Mouse (Mus musculus) heart, embryonic 16.5 days (tissue): ENCODE measurements around the gene Abl2. TPM values are rescaled to one million over a fixed set of nuclear protein-coding genes. Genes with fewer than 3 reads are reported as not detected.
"Not testable (repeated sequence)": the region's sequence is repeated elsewhere in the genome, so short reads cannot be mapped to it uniquely, and the experiment has no call there.

Source experiments
- ATAC-seq: fragments of 200-750 bp; cut with Nextera tagmentation; replicated peaks from 2 replicates; pipeline ENCODE4 v1.8.0; 2017; ENCODE audit warnings: moderate number of reproducible peaks; ENCODE audit not compliant: insufficient read depth, low FRiP score; ENCODE audit errors: extremely low read depth
- H3K27ac ChIP-seq: fragments of 300-500 bp; sonication (generic); 2 replicates; pipeline ENCODE4 v1.5.1; 2014; ENCODE audit warnings: mild to moderate bottlenecking, low read length, control low read depth, moderate library complexity
- H3K27me3 ChIP-seq: fragments of 300-500 bp; sonication (generic); 2 replicates; pipeline ENCODE4 v1.6.1; 2014; ENCODE audit warnings: low read length, mixed read lengths; ENCODE audit not compliant: control insufficient read depth, insufficient read depth
- H3K36me3 ChIP-seq: fragments of 300-500 bp; sonication (generic); 2 replicates; pipeline ENCODE4 v1.6.1; 2014; ENCODE audit not compliant: control insufficient read depth, insufficient read depth
- H3K4me1 ChIP-seq: fragments of 300-500 bp; sonication (generic); 2 replicates; pipeline ENCODE4 v1.6.1; 2014; ENCODE audit warnings: low read length, mixed read lengths; ENCODE audit not compliant: control insufficient read depth, insufficient read depth
- H3K4me2 ChIP-seq: fragments of 300-500 bp; sonication (generic); 2 replicates; pipeline ENCODE4 v1.6.1; 2014; ENCODE audit warnings: low read depth, mild to moderate bottlenecking, control low read depth, low read length
- H3K4me3 ChIP-seq: fragments of 300-500 bp; sonication (generic); 2 replicates; pipeline ENCODE4 v1.5.1; 2014; ENCODE audit warnings: mild to moderate bottlenecking, control low read depth, low read length
- H3K9ac ChIP-seq: fragments of 300-500 bp; sonication (generic); 2 replicates; pipeline ENCODE4 v1.6.1; 2014; ENCODE audit warnings: low read length, control low read depth
- H3K9me3 ChIP-seq: fragments of 300-500 bp; sonication (generic); replicated peaks from 2 replicates; pipeline ENCODE4 v1.6.1; 2016; ENCODE audit warnings: low read length; ENCODE audit not compliant: control insufficient read depth
- WGBS: fragments of 180-500 bp; shearing (Covaris S2); extraction: QIAGEN DNeasy Blood & Tissue Kit; methylation state at CpG from one replicate; pipeline ENCODE4 v1.1.7; 2014; 5-methylcytosine and 5-hydroxymethylcytosine counted together
- polyA plus RNA-seq: library from polyadenylated mRNA; unstranded; fragments of >200 nt; fragmentation: Nextera tagmentation; extraction: Ambion mirVana; gene quantifications from 2 replicates; pipeline ENCODE4 v1.2.1, GENCODE M21; 2015

Abl2 gene
- polyA plus RNA-seq, 1 experiment from 2014 or later, result 2.7 TPM

DNA sequence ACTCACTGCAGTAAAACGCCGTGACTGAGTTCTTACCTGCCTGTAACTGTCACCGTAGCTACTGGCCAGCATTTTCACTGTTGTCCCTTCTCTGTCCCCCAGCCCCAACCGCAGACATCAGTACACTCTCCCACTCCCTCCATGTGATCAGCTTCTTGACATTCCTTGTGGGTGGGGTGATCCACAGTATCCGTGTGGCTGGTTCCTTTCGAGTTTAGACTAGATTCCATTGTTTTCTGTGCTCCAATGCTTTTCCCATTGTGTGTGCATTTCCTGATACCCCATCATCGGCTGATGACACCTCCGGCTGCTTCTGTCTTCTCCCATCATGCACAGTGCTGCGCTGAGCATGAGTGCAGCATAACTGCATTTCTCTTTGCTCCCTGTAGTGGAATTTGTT is 92.0 kb downstream of the Abl2 start:
- Histone ChIP-seq H3K36me3 (0 out of 2 replicates have a peak, but pooled peaks cover 3% of the 10 kb centered on the region), H3K27ac (no peak overlapping the region), H3K4me1 (peaks cover 5% of the 10 kb centered on the region; the same call in 1 of the 2 replicates), H3K4me3 (no peak overlapping the region), H3K9ac (no peak overlapping the region), H3K4me2 (no peak overlapping the region), H3K9me3 (no peaks in the 10 kb centered on the region), H3K27me3 (no peaks in the 10 kb centered on the region)
- 67% methylated on average over 9 of the region's 9 CpGs for WGBS
- no peak for ATAC-seq

DNA sequence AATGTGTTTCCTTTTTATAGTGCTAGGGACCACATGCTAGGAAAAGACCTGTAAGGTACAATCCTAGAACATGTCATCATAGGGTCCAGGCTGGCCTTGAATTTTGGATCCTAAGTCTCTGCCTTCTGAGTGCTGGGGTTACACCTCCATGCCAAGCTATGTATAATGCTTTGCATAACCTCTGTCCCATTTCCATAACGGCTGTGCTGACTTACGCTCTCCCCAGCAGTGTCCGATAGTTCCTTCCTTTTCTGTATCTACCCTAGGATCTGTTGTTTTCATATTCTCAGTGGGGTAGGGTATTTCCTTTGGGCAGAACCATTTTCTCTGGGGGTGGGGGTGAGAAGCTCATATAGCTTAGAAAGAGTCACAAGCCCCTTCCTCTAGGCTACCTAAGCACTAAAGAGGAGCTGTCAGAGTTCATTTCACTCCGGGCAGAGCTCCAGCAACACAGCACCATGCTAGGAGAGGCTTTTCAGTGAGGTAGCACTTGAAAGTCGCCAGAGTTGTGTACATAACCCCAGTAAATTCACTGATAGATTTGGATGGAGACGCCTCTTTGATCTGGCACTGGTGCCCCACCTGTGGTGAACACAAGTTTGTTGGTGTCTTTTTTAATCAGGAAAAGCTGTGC is 93.7 kb downstream of the Abl2 start:
- Histone ChIP-seq H3K9ac (no peak overlapping the region), H3K27me3 (no peaks in the 10 kb centered on the region), H3K4me1 (peaks cover 5% of the 10 kb centered on the region; the same call in 1 of the 2 replicates), H3K9me3 (no peaks in the 10 kb centered on the region), H3K4me3 (no peak overlapping the region), H3K4me2 (no peak overlapping the region), H3K27ac (0 out of 2 replicates have a peak overlapping the region, but pooled peaks have one; percentile 4), H3K36me3 (peaks cover 3% of the 10 kb centered on the region; the same call in 1 of the 2 replicates)
- WGBS, result 55% methylated on average over 6 of the region's 6 CpGs
- no peak for ATAC-seq

DNA sequence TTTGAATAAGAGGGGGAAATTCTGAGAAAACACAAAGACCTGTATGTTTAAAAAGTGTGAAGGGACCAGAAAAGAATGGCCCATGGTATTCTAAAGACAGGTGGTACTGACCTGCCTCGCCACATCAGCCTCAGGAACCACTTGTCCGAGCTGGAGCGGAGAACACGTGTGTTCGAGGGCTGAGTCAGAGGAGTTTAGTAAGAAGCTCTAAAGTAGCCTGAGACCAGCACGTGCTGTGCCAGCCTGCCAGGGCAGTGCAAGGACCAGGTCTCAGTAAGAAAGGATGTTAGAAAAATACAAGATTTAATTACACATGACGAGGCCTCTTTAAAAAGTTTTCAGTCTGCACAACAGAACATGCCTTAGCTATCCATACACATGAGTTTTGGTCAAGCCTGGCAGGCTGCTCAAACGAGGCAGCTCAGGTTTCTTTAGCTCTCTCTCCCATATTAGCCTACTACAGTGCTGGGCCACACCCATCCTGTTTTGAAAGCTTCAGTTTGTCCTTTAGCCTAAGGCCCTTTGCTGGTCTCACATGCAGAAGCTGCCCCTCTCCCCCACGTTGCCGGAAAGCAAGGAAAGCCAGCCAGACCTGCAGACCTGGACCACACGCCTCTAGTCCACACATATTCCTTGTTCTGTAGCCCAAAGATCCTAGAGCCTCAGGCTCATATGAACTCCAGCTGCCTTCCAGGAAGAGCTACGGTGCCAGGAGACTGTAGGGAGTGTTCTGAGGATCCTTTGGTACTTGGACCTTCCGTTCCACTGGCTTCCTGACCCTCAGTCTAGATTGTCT is 96.3 kb downstream of the Abl2 start:
- ATAC-seq, result no peak
- 70% methylated on average over 13 of the region's 13 CpGs for WGBS
- H3K27ac ChIP-seq, result peak overlapping the region; percentile 58

DNA sequence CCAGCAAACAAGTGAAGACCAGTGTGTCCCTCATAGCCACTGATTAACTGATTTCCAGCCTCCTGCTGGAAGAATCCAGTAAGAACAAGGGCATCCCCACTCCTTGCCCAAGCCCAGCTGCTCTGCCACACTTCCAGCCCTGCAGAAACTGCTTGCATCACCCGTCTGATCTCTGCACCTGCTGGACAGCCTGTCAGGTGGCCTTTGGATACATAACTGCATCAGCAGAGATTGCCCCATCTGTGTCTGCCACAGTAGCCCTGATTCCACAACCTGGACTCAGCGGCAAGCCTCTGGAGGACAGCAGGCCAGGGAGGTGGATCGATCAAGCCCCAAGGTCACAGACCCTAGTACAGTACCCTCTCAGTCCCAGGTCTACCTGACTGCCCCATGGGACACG is 98.9 kb downstream of the Abl2 start:
- Histone ChIP-seq H3K27me3 (no peaks in the 10 kb centered on the region), H3K9me3 (no peaks in the 10 kb centered on the region), H3K9ac (no peak overlapping the region), H3K4me3 (no peak overlapping the region), H3K4me2 (no peak overlapping the region), H3K36me3 (peaks cover 3% of the 10 kb centered on the region; the same call in 1 of the 2 replicates), H3K4me1 (no peaks in the 10 kb centered on the region; the same call in 1 of the 2 replicates), H3K27ac (no peak overlapping the region)
- ATAC-seq, result no peak
- WGBS, result 81% methylated on average over 4 of the region's 4 CpGs

More for the DNA sequence above, 96.3 kb downstream of the Abl2 start:
- Histone ChIP-seq H3K36me3 (peaks cover 3% of the 10 kb centered on the region; the same call in 1 of the 2 replicates), H3K27me3 (no peaks in the 10 kb centered on the region), H3K4me1 (no peaks in the 10 kb centered on the region; the same call in 1 of the 2 replicates), H3K4me2 (no peak overlapping the region), H3K9ac (no peak overlapping the region), H3K9me3 (no peaks in the 10 kb centered on the region), H3K4me3 (no peak overlapping the region)

DNA sequence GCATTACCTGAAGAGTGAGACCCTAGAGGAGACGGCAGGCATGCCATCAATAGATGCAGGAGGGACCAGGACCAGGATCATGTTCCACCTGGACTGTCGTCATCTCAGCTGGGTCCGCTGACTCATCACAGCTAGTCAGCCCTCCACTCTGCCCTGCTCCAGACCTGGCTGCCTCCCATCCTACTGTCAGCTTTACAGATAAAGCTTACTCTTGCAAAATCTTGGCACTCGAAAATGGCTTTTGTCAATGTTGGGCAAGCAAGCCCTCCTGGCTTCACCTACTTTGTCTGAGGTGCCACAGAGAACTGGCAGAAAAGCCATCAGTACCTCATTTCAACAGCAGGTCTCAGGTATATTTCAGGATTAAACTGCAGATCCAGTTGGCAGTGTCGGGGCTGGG is 100.1 kb downstream of the Abl2 start:
- no peaks in the 10 kb centered on the region for H3K27me3 ChIP-seq
- no peak overlapping the region for H3K4me3 ChIP-seq
- no peak for ATAC-seq
- H3K27ac ChIP-seq, result no peak overlapping the region
- no peak overlapping the region for H3K9ac ChIP-seq
- H3K4me1 ChIP-seq, result no peaks in the 10 kb centered on the region; the same call in 1 of the 2 replicates
- H3K9me3 ChIP-seq, result no peaks in the 10 kb centered on the region
- H3K36me3 ChIP-seq, result peaks cover 3% of the 10 kb centered on the region; the same call in 1 of the 2 replicates
- no peak overlapping the region for H3K4me2 ChIP-seq
- WGBS, result 76% methylated on average over 5 of the region's 5 CpGs

DNA sequence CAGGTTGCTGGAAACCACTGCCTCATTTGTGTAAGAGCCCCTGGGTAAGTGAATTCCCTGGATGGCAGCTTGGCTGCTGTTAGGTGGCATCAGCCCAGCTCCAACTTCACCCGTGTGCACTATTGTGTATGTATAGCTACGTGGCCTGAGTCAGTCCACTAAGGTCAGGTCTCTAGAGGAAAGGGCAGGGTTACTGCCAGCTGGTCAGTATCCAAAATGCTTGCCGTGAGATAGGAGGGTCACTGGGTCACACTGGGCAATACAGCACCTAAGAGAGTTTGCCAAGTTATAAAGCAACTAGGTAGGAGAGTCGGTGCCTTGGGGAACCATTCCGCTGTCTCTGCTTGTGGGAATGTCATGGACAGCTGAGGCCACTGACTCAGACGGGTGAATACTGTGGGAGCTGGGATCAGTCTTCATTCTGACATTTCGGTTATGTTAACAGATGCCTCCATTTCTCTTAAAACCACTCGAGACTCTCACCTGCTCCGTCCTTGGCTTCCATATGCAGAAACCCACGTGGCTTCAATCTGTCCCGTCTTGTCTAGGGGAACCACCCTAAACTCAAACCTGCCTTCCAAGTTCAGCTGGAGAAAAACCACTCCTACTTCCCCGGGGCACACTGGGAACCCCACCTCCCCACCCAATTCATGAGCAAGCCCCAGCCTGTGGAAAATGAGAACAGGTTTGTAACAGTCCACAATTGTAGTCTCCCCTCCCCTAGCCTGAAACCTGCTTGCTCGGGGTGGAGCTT is 101.5 kb downstream of the Abl2 start:
- no peak overlapping the region for H3K9ac ChIP-seq
- no peaks in the 10 kb centered on the region; the same call in 1 of the 2 replicates for H3K4me1 ChIP-seq
- H3K27me3 ChIP-seq, result no peaks in the 10 kb centered on the region
- ATAC-seq, result 0 out of 2 replicates have a peak, but pooled peaks have one; percentile 45
- no peak overlapping the region for H3K4me2 ChIP-seq
- no peaks in the 10 kb centered on the region for H3K9me3 ChIP-seq
- no peaks in the 10 kb centered on the region; the same call in 1 of the 2 replicates for H3K36me3 ChIP-seq
- H3K4me3 ChIP-seq, result no peak overlapping the region
- WGBS, result 73% methylated on average over 13 of the region's 13 CpGs
- no peak overlapping the region for H3K27ac ChIP-seq

DNA sequence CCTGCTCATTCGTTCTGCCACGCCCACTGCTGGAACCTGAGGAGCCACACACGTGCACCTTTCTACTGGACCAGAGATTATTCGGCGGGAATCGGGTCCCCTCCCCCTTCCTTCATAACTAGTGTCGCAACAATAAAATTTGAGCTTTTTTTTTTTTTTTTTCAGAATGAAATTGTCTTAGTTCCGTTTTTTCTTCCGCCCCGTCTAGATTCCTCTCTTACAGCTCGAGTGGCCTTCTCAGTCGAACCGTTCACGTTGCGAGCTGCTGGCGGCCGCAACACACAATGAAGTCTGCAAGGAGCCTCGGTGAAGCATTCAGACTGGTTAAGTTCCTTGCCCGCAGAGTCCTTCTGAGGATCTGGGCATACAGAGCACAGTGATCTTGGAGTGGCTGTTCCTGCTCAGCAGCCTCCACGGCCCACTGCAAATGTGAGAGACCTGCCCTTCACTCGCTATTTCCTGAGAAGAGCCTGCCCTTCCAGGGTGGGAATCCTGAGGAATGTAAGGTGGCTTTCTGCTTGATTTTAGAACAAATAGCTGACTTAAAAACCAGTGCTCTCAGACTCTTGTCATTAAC is 102.2 kb downstream of the Abl2 start:
- 70% methylated on average over 19 of the region's 21 CpGs for WGBS
- ATAC-seq, H3K4me1 ChIP-seq, H3K4me2 ChIP-seq, H3K9ac ChIP-seq, H3K4me3 ChIP-seq, H3K9me3 ChIP-seq, H3K36me3 ChIP-seq, H3K27me3 ChIP-seq, H3K27ac ChIP-seq: not testable (repeated sequence)

DNA sequence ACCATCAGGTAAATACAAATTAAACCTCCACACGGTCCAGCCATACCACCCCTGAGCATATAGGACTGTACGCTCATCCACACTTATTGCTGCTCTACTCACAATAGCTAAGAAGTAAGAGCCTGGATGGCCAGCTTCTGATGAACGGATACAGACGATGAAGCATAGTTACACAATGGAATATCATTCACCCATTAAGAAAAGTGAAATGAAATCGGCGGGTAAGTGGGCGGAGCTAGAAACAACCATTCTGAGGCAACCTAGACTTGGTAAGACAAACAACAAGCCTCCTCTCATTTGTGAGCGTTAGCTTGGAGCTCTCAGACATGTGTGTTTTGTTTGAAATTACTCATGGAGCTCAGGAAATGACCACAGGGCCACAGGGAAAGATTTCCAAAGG is 107.2 kb downstream of the Abl2 start:
- no peak overlapping the region for H3K9ac ChIP-seq
- no peak overlapping the region for H3K4me2 ChIP-seq
- WGBS, result 85% methylated on average over 8 of the region's 8 CpGs
- no peaks in the 10 kb centered on the region for H3K9me3 ChIP-seq
- no peak for ATAC-seq
- H3K36me3 ChIP-seq, result no peaks in the 10 kb centered on the region
- no peaks in the 10 kb centered on the region for H3K27me3 ChIP-seq
- H3K4me1 ChIP-seq, result peaks cover 12% of the 10 kb centered on the region
- no peak overlapping the region for H3K27ac ChIP-seq
- no peak overlapping the region for H3K4me3 ChIP-seq
